In the genomic region with DNA sequence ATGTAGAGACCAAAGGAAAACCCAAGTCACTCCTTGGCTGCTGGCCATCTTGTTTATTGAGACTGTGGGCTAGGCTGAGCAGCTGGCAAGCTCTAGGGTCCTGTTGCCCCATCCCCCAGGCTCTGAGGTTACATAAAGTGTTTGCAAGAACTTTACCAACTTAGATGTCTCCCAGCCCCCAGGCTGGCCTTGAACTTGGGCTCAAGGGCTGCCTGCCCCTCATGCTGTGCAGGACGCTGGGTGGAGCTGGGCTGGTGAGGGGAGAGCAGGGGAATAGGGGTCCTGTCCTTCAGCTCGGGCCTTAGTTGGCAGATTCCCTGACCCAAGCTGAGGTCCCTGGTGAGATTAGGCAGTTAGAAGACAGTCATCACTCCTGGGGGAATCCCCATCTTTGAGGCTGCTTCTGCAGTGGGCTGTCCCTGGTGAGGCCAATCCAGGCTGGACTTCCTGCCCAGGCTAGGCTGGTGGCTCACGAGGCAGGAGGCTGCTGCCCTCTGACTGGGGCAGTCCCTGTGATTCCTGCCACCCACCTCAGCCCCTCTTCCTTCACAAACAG, we compare ENCODE assay signal across 13 mouse cellular contexts. TPM values are rescaled to one million over a fixed set of nuclear protein-coding genes. Genes with fewer than 3 reads are reported as not detected.
A peak's percentile ranks its signal among the peaks of the same experiment; 100 is the strongest.
DNase-seq lines count a peak whose midpoint lies in the region; ATAC-seq lines count a peak whose summit lies in the region.
"Had no signal": no experiment of that assay in that cellular context is flagged by ENCODE, and none has a peak within 500 bp of the region (broad histone marks: within the 10 kb centered on the region; RNA-seq: fewer than 3 reads in every experiment).

No protein-coding gene starts in this region.

- DNase-seq in ovary, postnatal 36 days (ENCODE audit: low spot score) = peak; percentile 57
- DNase-seq in ovary, postnatal 14 days (ENCODE audit: low spot score) = no peak
- DNase-seq in gastrocnemius, postnatal 25 days = no peak
- DNase-seq in left cerebral cortex, adult 18-20 months (ENCODE audit: low spot score in 2 of 2) = no peak
- DNase-seq in right cerebral cortex, postnatal 4 days = no peak
- DNase-seq: kidney, adult 18-20 months; right cerebral cortex, postnatal 14 days; thymus, adult 18-20 months had no signal

- no peak overlapping the region for H3K27ac ChIP-seq in heart, embryonic 13.5 days (replicated peaks)
- H3K27ac ChIP-seq in heart, embryonic 12.5 days (ENCODE audit: poor library complexity, severe bottlenecking) = no peak overlapping the region
- no peak overlapping the region for H3K27ac ChIP-seq in embryonic facial prominence, embryonic 15.5 days (replicated peaks)
- H3K27ac ChIP-seq: embryonic facial prominence, embryonic 12.5 days had no signal

- H3K4me2 ChIP-seq in heart, embryonic 13.5 days = no peak overlapping the region
- H3K4me2 ChIP-seq in heart, embryonic 12.5 days = no peak overlapping the region
- H3K4me2 ChIP-seq in embryonic facial prominence, embryonic 15.5 days (replicated peaks) = no peak overlapping the region
- H3K4me2 ChIP-seq: embryonic facial prominence, embryonic 12.5 days had no signal

- 50% methylated on average over 3 of the region's 3 CpGs for WGBS in heart, embryonic 13.5 days
- 30% methylated on average over 3 of the region's 3 CpGs for WGBS in heart, embryonic 12.5 days
- 53% methylated on average over 3 of the region's 3 CpGs for WGBS in embryonic facial prominence, embryonic 15.5 days

- H3K9me3 ChIP-seq in heart, embryonic 13.5 days = peaks cover 5% of the 10 kb centered on the region; the same call in 1 of the 2 replicates
- H3K9me3 ChIP-seq in heart, embryonic 12.5 days (replicated peaks) = peaks cover 6% of the 10 kb centered on the region; the same call in 1 of the 2 replicates
- H3K9me3 ChIP-seq in embryonic facial prominence, embryonic 15.5 days (replicated peaks) = no peaks in the 10 kb centered on the region
- H3K9me3 ChIP-seq: embryonic facial prominence, embryonic 12.5 days; G1E had no signal

- H3K36me3 ChIP-seq in heart, embryonic 13.5 days = no peaks in the 10 kb centered on the region
- no peaks in the 10 kb centered on the region for H3K36me3 ChIP-seq in heart, embryonic 12.5 days
- H3K36me3 ChIP-seq in embryonic facial prominence, embryonic 15.5 days = no peaks in the 10 kb centered on the region
- H3K36me3 ChIP-seq: embryonic facial prominence, embryonic 12.5 days; G1E had no signal

- ATAC-seq in heart, embryonic 13.5 days (ENCODE audit: extremely low read depth, insufficient number of reproducible peaks, low FRiP score, low TSS enrichment) = no peak
- ATAC-seq in heart, embryonic 12.5 days (ENCODE audit: insufficient number of reproducible peaks, low FRiP score) = no peak
- 0 out of 2 replicates have a peak, but pooled peaks have one; percentile 29 for ATAC-seq in embryonic facial prominence, embryonic 15.5 days (ENCODE audit: insufficient number of reproducible peaks, low FRiP score, low TSS enrichment, low read depth)

- H3K9ac ChIP-seq in heart, embryonic 13.5 days = peak overlapping the region; percentile 33; the same call in 1 of the 2 replicates
- no peak overlapping the region for H3K9ac ChIP-seq in heart, embryonic 12.5 days
- H3K9ac ChIP-seq in embryonic facial prominence, embryonic 15.5 days = no peak overlapping the region; the same call in 1 of the 2 replicates
- H3K9ac ChIP-seq: embryonic facial prominence, embryonic 12.5 days had no signal

- H3K4me3 ChIP-seq in heart, embryonic 13.5 days = no peak overlapping the region
- no peak overlapping the region for H3K4me3 ChIP-seq in heart, embryonic 12.5 days
- no peak overlapping the region for H3K4me3 ChIP-seq in embryonic facial prominence, embryonic 15.5 days (replicated peaks)
- H3K4me3 ChIP-seq: embryonic facial prominence, embryonic 12.5 days had no signal

- peaks cover 55% of the 10 kb centered on the region for H3K4me1 ChIP-seq in heart, embryonic 13.5 days
- peaks cover 44% of the 10 kb centered on the region for H3K4me1 ChIP-seq in heart, embryonic 12.5 days (replicated peaks)
- H3K4me1 ChIP-seq in embryonic facial prominence, embryonic 15.5 days = peaks cover 26% of the 10 kb centered on the region

- H3K27me3 ChIP-seq in heart, embryonic 13.5 days (replicated peaks) = 0 out of 2 replicates have a peak, but pooled peaks cover 4% of the 10 kb centered on the region
- no peaks in the 10 kb centered on the region for H3K27me3 ChIP-seq in heart, embryonic 12.5 days (replicated peaks)
- H3K27me3 ChIP-seq in embryonic facial prominence, embryonic 15.5 days = no peaks in the 10 kb centered on the region
- H3K27me3 ChIP-seq: embryonic facial prominence, embryonic 12.5 days had no signal

RNA-seq across cellular contexts. Expression of a gene that starts 37.3 kb away (rescaled TPM):
- 29.2 and 33.9 TPM in 2 replicates for polyA plus RNA-seq in heart, embryonic 13.5 days (2015; fragmentation: Nextera tagmentation; extraction: Ambion mirVana)
- 27.8 and 29.9 TPM in 2 replicates for polyA plus RNA-seq in heart, embryonic 12.5 days (2016; fragmentation: Nextera tagmentation; extraction: Ambion mirVana)
- 43.7 and 46.6 TPM in 2 replicates for polyA plus RNA-seq in embryonic facial prominence, embryonic 15.5 days (2015; fragmentation: Nextera tagmentation; extraction: Ambion mirVana)
- total RNA-seq in gastrocnemius, postnatal 25 days (2021) = 10 to 100 TPM; 12.7 to 30.0 TPM
- total RNA-seq in left cerebral cortex, adult 18-20 months (2021) = 10 to 100 TPM; 25.1 to 38.3 TPM

RNA-seq across cellular contexts. Expression of a gene that starts 47.6 kb away (rescaled TPM):
- 1.4 TPM in 2 replicates for polyA plus RNA-seq in heart, embryonic 13.5 days (2015; fragmentation: Nextera tagmentation; extraction: Ambion mirVana)
- polyA plus RNA-seq in heart, embryonic 12.5 days (2016; fragmentation: Nextera tagmentation; extraction: Ambion mirVana) = 1.5 and 1.7 TPM in 2 replicates
- 11.2 and 12.3 TPM in 2 replicates for polyA plus RNA-seq in embryonic facial prominence, embryonic 15.5 days (2015; fragmentation: Nextera tagmentation; extraction: Ambion mirVana)
- 1 to 10 TPM in 1 of 2 experiments, under 1 TPM in 1; 0.61 to 1.1 TPM for total RNA-seq in gastrocnemius, postnatal 25 days (2021)
- 100 to 1,000 TPM; 107 to 137 TPM for total RNA-seq in left cerebral cortex, adult 18-20 months (2021)

RNA-seq across cellular contexts. Expression of a gene that starts 49.1 kb away (rescaled TPM):
- 24.8 and 26.7 TPM in 2 replicates for polyA plus RNA-seq in heart, embryonic 13.5 days (2015; fragmentation: Nextera tagmentation; extraction: Ambion mirVana)
- polyA plus RNA-seq in heart, embryonic 12.5 days (2016; fragmentation: Nextera tagmentation; extraction: Ambion mirVana) = 34.3 and 35.3 TPM in 2 replicates
- 56.7 and 60.1 TPM in 2 replicates for polyA plus RNA-seq in embryonic facial prominence, embryonic 15.5 days (2015; fragmentation: Nextera tagmentation; extraction: Ambion mirVana)
- 1 to 10 TPM; 3.7 to 5.1 TPM for total RNA-seq in gastrocnemius, postnatal 25 days (2021)
- total RNA-seq in left cerebral cortex, adult 18-20 months (2021) = 10 to 100 TPM; 20.0 to 20.1 TPM

RNA-seq across cellular contexts. Expression of a gene that starts 58.3 kb away (rescaled TPM):
- 0.06 and 0.07 TPM in 2 replicates for polyA plus RNA-seq in heart, embryonic 13.5 days (2015; fragmentation: Nextera tagmentation; extraction: Ambion mirVana)
- not detected in 2 replicates for polyA plus RNA-seq in heart, embryonic 12.5 days (2016; fragmentation: Nextera tagmentation; extraction: Ambion mirVana)
- polyA plus RNA-seq in embryonic facial prominence, embryonic 15.5 days (2015; fragmentation: Nextera tagmentation; extraction: Ambion mirVana) = 1.4 and 1.9 TPM in 2 replicates
- total RNA-seq in gastrocnemius, postnatal 25 days (2021) = under 1 TPM in 1 of 2 experiments, not detected in 1; 0.51 TPM
- total RNA-seq in left cerebral cortex, adult 18-20 months (2021) = 100 to 1,000 TPM; 104 to 113 TPM
